Mouse (Mus musculus): ENCODE data around the gene Vps33a.

DNA sequence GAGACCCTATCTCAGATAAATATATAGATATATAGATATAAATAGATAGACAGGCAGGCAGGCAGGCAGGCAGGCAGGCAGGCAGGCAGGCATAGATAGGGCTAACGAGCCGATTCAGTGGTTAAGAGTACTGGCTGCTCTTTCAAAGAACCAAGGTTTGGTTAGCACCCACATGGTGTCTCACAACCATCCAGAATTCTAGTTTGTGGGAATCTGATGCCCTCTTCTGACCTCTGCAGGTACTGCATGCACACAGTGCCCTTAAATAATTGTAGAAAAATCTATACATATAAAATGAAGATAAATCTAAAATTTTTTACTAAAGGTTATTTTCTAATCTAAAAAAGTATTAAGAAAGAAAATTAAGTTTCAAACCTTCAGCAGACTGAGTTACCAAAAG, 45.7 kb upstream of the Vps33a start:
- TF ChIP-seq CTCF (IDR thresholded peaks at IDR 0.05; ENCODE audit: low read depth, low read length) (no peak), POLR2A (IDR thresholded peaks at IDR 0.05; ENCODE audit: borderline replicate concordance, low read depth, low read length) (no peak)
